In genomic region chr2:131457728-131458127, GRCm38 (mm10) we compare ENCODE assay signal across 18 mouse cellular contexts. TPM values are rescaled to one million over a fixed set of nuclear protein-coding genes. Genes with fewer than 3 reads are reported as not detected.
DNase-seq lines count a peak whose midpoint lies in the region; ATAC-seq and TF ChIP-seq lines count a peak whose summit lies in the region.
"Had no signal": no experiment of that assay in that cellular context is flagged by ENCODE, and none has a peak within 500 bp of the region (broad histone marks: within the 10 kb centered on the region; RNA-seq: fewer than 3 reads in every experiment).

No protein-coding gene starts in this region.

- no peak overlapping the region for H3K4me2 ChIP-seq in forebrain, postnatal 0 days (ENCODE audit: low read depth)
- no peak overlapping the region for H3K4me2 ChIP-seq in liver, embryonic 11.5 days
- no peak overlapping the region for H3K4me2 ChIP-seq in intestine, embryonic 15.5 days (replicated peaks)
- H3K4me2 ChIP-seq: embryonic facial prominence, embryonic 13.5 days; liver, embryonic 15.5 days; neural tube, embryonic 12.5 days had no signal

- intact Hi-C loops in heart, postnatal 36 days (cut with DNase I): no loop called here

- no peaks in the 10 kb centered on the region for H3K27me3 ChIP-seq in forebrain, postnatal 0 days (ENCODE audit: insufficient read depth, low read length)
- no peaks in the 10 kb centered on the region for H3K27me3 ChIP-seq in forebrain, embryonic 10.5 days (ENCODE audit: poor library complexity, severe bottlenecking)
- no peaks in the 10 kb centered on the region for H3K27me3 ChIP-seq in liver, adult 2 months (ENCODE audit: control insufficient read depth, insufficient read depth, low read length)
- no peaks in the 10 kb centered on the region for H3K27me3 ChIP-seq in liver, embryonic 11.5 days (replicated peaks; ENCODE audit: control insufficient read depth, insufficient read depth, low read length)
- H3K27me3 ChIP-seq in intestine, embryonic 15.5 days (replicated peaks): no peaks in the 10 kb centered on the region
- H3K27me3 ChIP-seq: embryonic facial prominence, embryonic 13.5 days; liver, embryonic 15.5 days; neural tube, embryonic 12.5 days had no signal

- no peaks in the 10 kb centered on the region for H3K9me3 ChIP-seq in forebrain, postnatal 0 days (ENCODE audit: low read length)
- no peaks in the 10 kb centered on the region for H3K9me3 ChIP-seq in forebrain, embryonic 10.5 days
- no peaks in the 10 kb centered on the region for H3K9me3 ChIP-seq in liver, embryonic 11.5 days (ENCODE audit: control insufficient read depth, low read length)
- no peaks in the 10 kb centered on the region for H3K9me3 ChIP-seq in intestine, embryonic 15.5 days
- H3K9me3 ChIP-seq: embryonic facial prominence, embryonic 13.5 days; hindbrain, embryonic 10.5 days; liver, embryonic 15.5 days; neural tube, embryonic 12.5 days had no signal

- no peak overlapping the region for H3K27ac ChIP-seq in forebrain, postnatal 0 days (ENCODE audit: low read depth, low read length)
- H3K27ac ChIP-seq in forebrain, embryonic 10.5 days: no peak overlapping the region
- no peak overlapping the region for H3K27ac ChIP-seq in liver, adult 2 months (replicated peaks; ENCODE audit: insufficient read depth, low read depth, low read length)
- no peak overlapping the region for H3K27ac ChIP-seq in liver, embryonic 11.5 days (ENCODE audit: low read depth, low read length)
- no peak overlapping the region for H3K27ac ChIP-seq in intestine, embryonic 15.5 days
- H3K27ac ChIP-seq: embryonic facial prominence, embryonic 13.5 days; hindbrain, embryonic 10.5 days; left cerebral cortex, adult 2 months; liver, embryonic 15.5 days; neural tube, embryonic 12.5 days had no signal

- WGBS in forebrain, postnatal 0 days: 55% methylated on average over 7 of the region's 7 CpGs
- WGBS in forebrain, embryonic 10.5 days: 89% methylated on average over 7 of the region's 7 CpGs
- 6% methylated on average over 7 of the region's 7 CpGs for WGBS in liver, adult 2 months
- 79% methylated on average over 7 of the region's 7 CpGs for WGBS in liver, embryonic 11.5 days
- 53% methylated on average over 7 of the region's 7 CpGs for WGBS in intestine, embryonic 15.5 days

- no peaks in the 10 kb centered on the region for H3K79me2 ChIP-seq in liver, adult 2 months (ENCODE audit: control insufficient read depth, insufficient read depth, low read length)

- no peak overlapping the region for H3K9ac ChIP-seq in forebrain, postnatal 0 days
- H3K9ac ChIP-seq in liver, adult 2 months (ENCODE audit: low read depth, low read length): no peak overlapping the region
- no peak overlapping the region for H3K9ac ChIP-seq in liver, embryonic 11.5 days (ENCODE audit: low read depth, low read length)
- no peak overlapping the region for H3K9ac ChIP-seq in intestine, embryonic 15.5 days
- H3K9ac ChIP-seq: embryonic facial prominence, embryonic 13.5 days; liver, embryonic 15.5 days; neural tube, embryonic 12.5 days had no signal

- no peak for TF ChIP-seq CTCF in forebrain, postnatal 0 days (IDR thresholded peaks at IDR 0.05; ENCODE audit: low read depth)
- no peak for TF ChIP-seq CTCF in liver, adult 2 months (IDR thresholded peaks at IDR 0.05; ENCODE audit: low read depth, low read length)

- no peak overlapping the region for H3K4me3 ChIP-seq in forebrain, postnatal 0 days (ENCODE audit: low read depth, low read length)
- no peak overlapping the region for H3K4me3 ChIP-seq in forebrain, embryonic 10.5 days
- no peak overlapping the region for H3K4me3 ChIP-seq in liver, adult 2 months (ENCODE audit: insufficient read depth, low read depth, low read length)
- H3K4me3 ChIP-seq in liver, embryonic 11.5 days (ENCODE audit: low read depth, low read length): no peak overlapping the region
- no peak overlapping the region for H3K4me3 ChIP-seq in intestine, embryonic 15.5 days (replicated peaks)
- H3K4me3 ChIP-seq: embryonic facial prominence, embryonic 13.5 days; hindbrain, embryonic 10.5 days; left cerebral cortex, adult 2 months; liver, embryonic 15.5 days; neural tube, embryonic 12.5 days had no signal

- H3K4me1 ChIP-seq in forebrain, postnatal 0 days (ENCODE audit: insufficient read depth): no peaks in the 10 kb centered on the region
- H3K4me1 ChIP-seq in forebrain, embryonic 10.5 days: no peaks in the 10 kb centered on the region
- peaks cover 4% of the 10 kb centered on the region for H3K4me1 ChIP-seq in liver, adult 2 months (ENCODE audit: control insufficient read depth, insufficient read depth, low read length)
- 0 out of 2 replicates have a peak, but pooled peaks cover 6% of the 10 kb centered on the region for H3K4me1 ChIP-seq in liver, embryonic 11.5 days (replicated peaks; ENCODE audit: control insufficient read depth, insufficient read depth, low read length)
- no peaks in the 10 kb centered on the region for H3K4me1 ChIP-seq in intestine, embryonic 15.5 days (replicated peaks)
- H3K4me1 ChIP-seq: hindbrain, embryonic 10.5 days; neural tube, embryonic 12.5 days had no signal

- no peak for ATAC-seq in forebrain, postnatal 0 days
- ATAC-seq in liver, embryonic 11.5 days (replicated peaks; ENCODE audit: low FRiP score): no peak
- no peak for ATAC-seq in activated CD4-positive, CD25-positive, alpha-beta regulatory T cell, adult 4 months
- no peak for ATAC-seq in intestine, embryonic 15.5 days
- ATAC-seq: inflammation-experienced regulatory T-cells, adult 6 months had no signal

- no peaks in the 10 kb centered on the region for H3K36me3 ChIP-seq in forebrain, postnatal 0 days (ENCODE audit: insufficient read depth)
- H3K36me3 ChIP-seq in forebrain, embryonic 10.5 days (replicated peaks): no peaks in the 10 kb centered on the region
- H3K36me3 ChIP-seq in liver, adult 2 months (ENCODE audit: control insufficient read depth, insufficient read depth, low read length): no peaks in the 10 kb centered on the region
- H3K36me3 ChIP-seq in liver, embryonic 11.5 days (ENCODE audit: control insufficient read depth, insufficient read depth, low read length): no peaks in the 10 kb centered on the region
- H3K36me3 ChIP-seq in intestine, embryonic 15.5 days: no peaks in the 10 kb centered on the region
- H3K36me3 ChIP-seq: embryonic facial prominence, embryonic 13.5 days; hindbrain, embryonic 10.5 days; liver, embryonic 15.5 days; neural tube, embryonic 12.5 days had no signal

- no peak for TF ChIP-seq POLR2A in liver, adult 2 months (IDR thresholded peaks at IDR 0.05; ENCODE audit: extremely low read depth, insufficient read depth, low read length)

- peak; percentile 10 for DNase-seq in forebrain, postnatal 0 days
- DNase-seq in forebrain, embryonic 10.5 days (ENCODE audit: extremely low spot score, low spot score): no peak
- peak; percentile 66 for DNase-seq in liver, adult 2 months (ENCODE audit: extremely low read depth, low read depth, low spot score)
- DNase-seq in liver, embryonic 11.5 days (ENCODE audit: low spot score): no peak
- DNase-seq in heart, postnatal 36 days: peak; percentile 47 to 51
- peak; percentile 45 for DNase-seq in lung, postnatal 36 days
- DNase-seq: adrenal gland, postnatal 25 days; cerebellum, adult 9-10 months; kidney, postnatal 14 days; thymus, adult 2 months had no signal

RNA-seq across cellular contexts. Expression of gene Smox, which starts 33.6 kb away (rescaled TPM):
- 61.0 and 67.9 TPM in 2 replicates for total RNA-seq in forebrain, postnatal 0 days (2014; rRNA removed)
- polyA plus RNA-seq in forebrain, postnatal 0 days (2015; fragmentation: Nextera tagmentation; extraction: Ambion mirVana): 47.2 and 55.4 TPM in 2 replicates
- 31.7 TPM in 2 replicates for polyA plus RNA-seq in forebrain, embryonic 10.5 days (2016; fragmentation: Nextera tagmentation; extraction: Ambion mirVana)
- 2.8 TPM in 2 replicates for total RNA-seq in liver, adult 2 months (2014; rRNA removed)
- polyA plus RNA-seq in liver, adult 2 months (2012; rRNA removed): 4.1 and 6.0 TPM in 2 replicates
- polyA plus RNA-seq in liver, embryonic 11.5 days (2014; fragmentation: Nextera tagmentation; extraction: Ambion mirVana): 36.3 and 44.9 TPM in 2 replicates
- 10 to 100 TPM; 21.4 to 22.2 TPM for total RNA-seq in heart, postnatal 36 days (2021)
- 10 to 100 TPM in 1 of 2 experiments, 1 to 10 TPM in 1; 8.1 to 13.2 TPM for polyA plus RNA-seq in activated CD4-positive, CD25-positive, alpha-beta regulatory T cell, adult 4 months (2017; shearing (Covaris generic))
- 23.3 and 24.0 TPM in 2 replicates for polyA plus RNA-seq in intestine, embryonic 15.5 days (2015; fragmentation: Nextera tagmentation; extraction: Ambion mirVana)

Comparison
In these comparisons a context has a peak if more than half of its experiments do, and no peak if none do; other contexts are left out.
1. DNase-seq: peak in forebrain, postnatal 0 days (single experiment), liver, adult 2 months (single experiment), heart, postnatal 36 days (2 of 2) and lung, postnatal 36 days (single experiment); none in forebrain, embryonic 10.5 days (single experiment) and liver, embryonic 11.5 days (single experiment).